Mouse (Mus musculus) central nervous system, embryonic 18 days (tissue): Measurements from ENCODE around the gene Svop. TPM values are rescaled to one million over a fixed set of nuclear protein-coding genes. Genes with fewer than 3 reads are reported as not detected.

Experiments used
- polyA plus RNA-seq: library from polyadenylated mRNA; depleted of rRNA; stranded (reverse); fragments of >200 nt; gene quantifications from 2 replicates; pipeline ENCODE4 v1.2.3, GENCODE M21; 2012; rRNA removed

Svop gene
- 78.4 and 85.2 TPM in 2 replicates for polyA plus RNA-seq

DNA sequence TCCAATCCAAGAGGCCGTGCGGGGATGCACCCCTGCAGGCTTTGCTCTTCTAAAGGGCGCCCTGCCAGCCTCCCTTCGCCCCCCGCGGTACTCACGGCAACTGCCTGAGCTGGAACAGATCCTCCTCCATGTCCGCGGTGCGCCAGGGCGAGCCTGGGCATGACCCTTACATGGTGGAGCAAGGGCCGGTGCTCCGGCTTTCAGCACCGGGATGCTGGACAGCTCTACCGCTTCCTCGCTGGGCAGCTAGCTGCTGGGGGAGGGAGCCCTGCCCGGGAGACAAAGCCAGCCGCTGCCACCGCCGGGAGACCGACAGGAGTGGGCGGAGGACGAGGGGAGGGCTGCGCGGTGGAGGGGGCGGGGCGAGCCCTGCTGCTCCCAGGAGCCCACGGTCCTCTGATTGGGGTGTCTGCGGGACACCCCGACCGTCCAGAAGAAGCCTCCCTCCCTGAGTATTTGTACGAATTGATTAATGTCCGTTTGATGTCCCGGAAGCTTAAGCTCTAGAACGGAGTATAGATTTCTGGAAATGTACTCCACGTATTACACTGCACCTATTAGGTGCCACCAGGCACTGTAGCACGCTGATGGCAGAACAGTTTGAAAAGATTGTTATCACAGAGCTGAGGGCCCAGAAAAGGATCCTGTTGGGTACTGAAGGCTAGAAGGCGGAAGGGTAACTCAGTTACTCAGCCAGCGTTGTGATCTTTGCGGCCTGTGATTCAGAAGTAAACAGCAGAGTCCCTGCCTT lies at the start of gene Svop:
Gene Svop, minus strand, starts transcription at position 514 of the 751 bp plus-strand sequence.

DNA sequence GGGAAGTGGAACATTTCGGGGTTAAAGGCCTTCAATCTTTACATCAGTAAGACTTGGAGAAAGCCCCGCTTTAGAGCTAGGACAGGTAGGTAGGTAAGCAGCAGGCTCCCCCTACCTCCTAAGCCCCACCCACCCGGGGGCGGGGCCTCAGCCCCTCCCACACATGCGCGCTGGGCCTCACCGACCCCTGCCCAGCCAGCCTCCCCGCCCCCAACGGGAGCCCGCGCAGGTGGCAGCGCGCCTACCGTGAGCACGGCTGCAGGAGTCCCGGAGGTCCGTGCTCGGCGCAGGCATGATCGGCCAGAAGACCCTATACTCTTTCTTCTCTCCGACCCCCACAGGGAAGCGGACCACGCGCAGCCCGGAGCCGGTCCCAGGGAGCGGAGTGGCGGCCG lies 38.8 kb upstream of the Svop start, which contains the start of gene Ung:
Gene Ung, plus strand, starts transcription at position 176 of the 395 bp plus-strand sequence.

DNA sequence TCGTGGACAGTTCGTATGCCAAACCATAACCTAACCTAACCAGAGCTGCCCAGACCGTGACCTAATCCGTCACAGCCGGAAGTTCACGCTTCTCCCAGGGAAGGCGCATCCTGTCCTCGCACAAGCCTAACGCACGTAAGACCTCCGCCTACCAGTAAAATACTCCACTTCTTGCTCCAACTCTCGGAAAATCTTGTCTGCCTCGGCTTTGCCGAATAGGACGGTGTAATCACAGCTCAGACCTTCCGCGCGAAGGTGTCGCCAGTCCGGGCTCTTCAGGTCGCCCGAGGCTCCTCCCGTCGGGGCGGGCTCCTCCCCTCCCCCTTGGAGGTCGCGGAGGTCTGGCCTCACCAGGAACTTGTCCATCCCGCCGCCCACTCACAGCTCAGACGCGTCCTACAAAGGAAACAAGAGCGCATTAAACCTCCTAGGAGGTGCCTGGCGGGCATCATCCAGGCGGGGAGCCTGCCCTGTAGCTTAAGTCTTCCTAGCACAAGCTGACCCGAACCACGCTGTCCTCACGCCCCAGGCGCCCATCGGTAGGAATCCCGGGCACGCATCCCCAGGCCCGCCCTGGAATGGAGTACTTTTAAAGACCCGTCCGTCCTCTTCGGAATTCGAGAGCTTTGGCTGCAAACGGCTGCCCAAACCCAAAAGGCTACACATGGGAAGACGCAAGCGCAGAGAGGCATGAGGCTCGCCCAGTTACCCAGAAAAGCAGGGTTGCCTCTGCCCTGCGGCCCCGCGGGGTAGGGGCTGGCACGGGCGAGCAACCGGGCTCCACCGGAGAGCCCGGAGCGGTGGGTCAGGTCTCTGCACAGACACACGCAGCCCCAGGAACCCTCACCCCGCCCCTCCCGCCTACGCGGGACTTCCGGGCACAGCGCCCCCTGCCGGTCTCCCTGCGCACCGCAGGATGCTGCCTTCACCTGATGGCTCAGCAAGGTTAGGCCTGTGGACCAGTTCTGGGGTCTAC lies 36.3 kb upstream of the Svop start, which contains the start of gene Alkbh2:
Gene Alkbh2, minus strand, starts transcription at position 845 of the 976 bp plus-strand sequence.

GRCm38 (mm10) chr5:114065161-114065560 lies 26.2 kb downstream of the Svop start, which contains the start of gene Usp30:
Gene Usp30, plus strand, starts transcription at chr5:114065461.

DNA sequence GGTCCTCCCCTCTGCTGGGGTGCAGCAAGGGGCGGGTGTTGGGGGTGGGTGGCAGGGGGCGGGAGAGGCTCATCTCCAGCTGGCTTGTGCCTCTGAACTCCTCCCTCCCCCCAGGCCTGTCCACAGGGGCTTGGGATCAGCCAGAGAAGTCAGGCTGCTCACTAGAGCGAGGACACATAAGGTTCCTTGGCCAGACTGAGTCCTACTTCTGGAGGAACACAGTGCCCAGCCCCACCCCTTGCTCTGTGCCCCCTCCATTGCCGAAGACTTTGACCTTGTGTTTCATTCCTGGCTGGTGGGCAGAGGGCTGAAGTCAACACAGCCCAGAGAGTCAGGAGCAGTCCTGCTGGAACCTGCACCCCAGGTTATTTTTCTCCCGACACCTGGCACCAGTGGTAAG lies 87.8 kb downstream of the Svop start, which contains the start of gene Dao:
Gene Dao, plus strand, starts transcription at position 162 of the 400 bp plus-strand sequence.

GRCm38 (mm10) chr5:113993487-113994465 lies 97.6 kb downstream of the Svop start, which contains the start of gene Ssh1:
Gene Ssh1, minus strand, starts transcription at chr5:113993894.

Other genes starting within 250 kb of the Svop start
- 133 and 152 TPM in 2 replicates for gene Coro1c, start 182.8 kb downstream of the Svop start, polyA plus RNA-seq
- 11.3 and 11.8 TPM in 2 replicates for gene Ssh1, start 97.7 kb downstream of the Svop start, polyA plus RNA-seq
- 0.04 and 0.15 TPM in 2 replicates for gene Dao, start 87.9 kb downstream of the Svop start, polyA plus RNA-seq
- gene Usp30, start 26.1 kb downstream of the Svop start, polyA plus RNA-seq, result 36.3 and 37.5 TPM in 2 replicates
- gene Alkbh2, start 36.6 kb upstream of the Svop start, polyA plus RNA-seq, result 11.6 and 11.9 TPM in 2 replicates
- 5.8 and 6.2 TPM in 2 replicates for gene Ung, start 38.8 kb upstream of the Svop start, polyA plus RNA-seq
- 3.6 TPM in 2 replicates for gene Acacb, start 55.0 kb upstream of the Svop start, polyA plus RNA-seq
- 0.28 and 0.49 TPM in 2 replicates for gene Foxn4, start 182.2 kb upstream of the Svop start, polyA plus RNA-seq
- gene Myo1h, start 197.6 kb upstream of the Svop start, polyA plus RNA-seq, result 1.1 and 1.3 TPM in 2 replicates